Mouse (Mus musculus) liver, embryonic 15.5 days (tissue): ENCODE data around the gene Col4a6. TPM values are rescaled to one million over a fixed set of nuclear protein-coding genes. Genes with fewer than 3 reads are reported as not detected.
A peak's percentile ranks its signal among the peaks of the same experiment; 100 is the strongest.

Experiments used
- ATAC-seq: fragments of 200-750 bp; cut with Nextera tagmentation; 2 replicates; pipeline ENCODE4 v1.8.0; 2017; ENCODE audit warnings: moderate number of reproducible peaks, mild to moderate bottlenecking, moderate library complexity; ENCODE audit not compliant: insufficient read depth
- H3K27ac ChIP-seq: fragments of 300-500 bp; sonication (generic); replicated peaks from 2 replicates; pipeline ENCODE4 v1.5.1; 2015; ENCODE audit warnings: mild to moderate bottlenecking, inconsistent platforms
- H3K27me3 ChIP-seq: fragments of 300-500 bp; sonication (generic); 2 replicates; pipeline ENCODE4 v1.6.1; 2015; ENCODE audit warnings: mild to moderate bottlenecking, inconsistent platforms
- H3K36me3 ChIP-seq: fragments of 300-500 bp; sonication (generic); replicated peaks from 2 replicates; pipeline ENCODE4 v1.6.1; 2015; ENCODE audit warnings: moderate library complexity, mild to moderate bottlenecking, inconsistent platforms
- H3K4me1 ChIP-seq: fragments of 300-500 bp; sonication (generic); replicated peaks from 2 replicates; pipeline ENCODE4 v1.6.1; 2015; ENCODE audit warnings: inconsistent platforms
- H3K4me2 ChIP-seq: fragments of 300-500 bp; sonication (generic); 2 replicates; pipeline ENCODE4 v1.6.1; 2015; ENCODE audit warnings: moderate library complexity, mild to moderate bottlenecking, inconsistent platforms
- H3K4me3 ChIP-seq: fragments of 300-500 bp; sonication (generic); replicated peaks from 2 replicates; pipeline ENCODE4 v1.5.1; 2015; ENCODE audit warnings: mild to moderate bottlenecking, inconsistent platforms
- H3K9ac ChIP-seq: fragments of 300-500 bp; sonication (generic); 2 replicates; pipeline ENCODE4 v1.6.1; 2015; ENCODE audit warnings: moderate library complexity, mild to moderate bottlenecking, inconsistent platforms
- H3K9me3 ChIP-seq: fragments of 300-500 bp; sonication (generic); replicated peaks from 2 replicates; pipeline ENCODE4 v1.6.1; 2016; ENCODE audit warnings: inconsistent platforms
- WGBS: fragments of 180-500 bp; shearing (Covaris S2); methylation state at CpG from one replicate; pipeline ENCODE4 v1.1.7; 2015; ENCODE audit warnings: mixed read lengths; ENCODE audit not compliant: insufficient replicate concordance; 5-methylcytosine and 5-hydroxymethylcytosine counted together
- polyA plus RNA-seq: library from polyadenylated mRNA; unstranded; fragments of >200 nt; fragmentation: Nextera tagmentation; extraction: Ambion mirVana; gene quantifications from 2 replicates; pipeline ENCODE4 v1.2.1, GENCODE M21; 2015

The Col4a6 gene
- polyA plus RNA-seq = 0.10 TPM in 2 replicates

GRCm38 (mm10) chrX:141473470-141474302 lies at the start of gene Col4a6:
TSS of gene Col4a6 (minus strand) at chrX:141474076.
- Histone ChIP-seq H3K9me3 (no peaks in the 10 kb centered on the region), H3K9ac (no peak within 1 kb of the TSS), H3K4me2 (peak within 1 kb of the TSS; percentile 53), H3K4me1 (no peaks in the 10 kb centered on the region), H3K4me3 (no peak within 1 kb of the TSS), H3K36me3 (no peaks in the 10 kb centered on the region), H3K27me3 (peaks cover 11% of the 10 kb centered on the region; the same call in 1 of the 2 replicates), H3K27ac (no peak within 1 kb of the TSS)
- ATAC-seq = no peak
- WGBS = 10% methylated on average over 16 of the region's 16 CpGs

- Histone ChIP-seq H3K4me1 (no peaks in the 10 kb centered on the region), H3K9ac (no peak overlapping the region), H3K27ac (no peak overlapping the region), H3K9me3 (no peaks in the 10 kb centered on the region), H3K36me3 (no peaks in the 10 kb centered on the region), H3K4me3 (no peak overlapping the region), H3K27me3 (no peaks in the 10 kb centered on the region), H3K4me2 (no peak overlapping the region)
- 64% methylated on average over 1 of the region's 1 CpGs for WGBS
- no peak for ATAC-seq
Measured at GRCm38 (mm10) chrX:141503125-141503524, 29.2 kb upstream of the Col4a6 start.

GRCm38 (mm10) chrX:141494545-141494944 lies 20.7 kb upstream of the Col4a6 start:
- Histone ChIP-seq H3K4me1 (no peaks in the 10 kb centered on the region), H3K9me3 (no peaks in the 10 kb centered on the region), H3K36me3 (no peaks in the 10 kb centered on the region), H3K27ac (no peak overlapping the region), H3K4me2 (no peak overlapping the region), H3K27me3 (no peaks in the 10 kb centered on the region), H3K4me3 (no peak overlapping the region), H3K9ac (no peak overlapping the region)
- 54% methylated on average over 4 of the region's 4 CpGs for WGBS
- no peak for ATAC-seq

GRCm38 (mm10) chrX:141475566-141476327 lies 1.9 kb upstream of the Col4a6 start:
- no peaks in the 10 kb centered on the region for H3K36me3 ChIP-seq
- peak overlapping the region; percentile 53 for H3K4me2 ChIP-seq
- ATAC-seq = no peak
- H3K27ac ChIP-seq = no peak overlapping the region
- no peaks in the 10 kb centered on the region for H3K4me1 ChIP-seq
- peaks cover 11% of the 10 kb centered on the region; the same call in 1 of the 2 replicates for H3K27me3 ChIP-seq
- peak overlapping the region; percentile 35 for H3K4me3 ChIP-seq
- 18% methylated on average over 14 of the region's 14 CpGs for WGBS
- no peak overlapping the region for H3K9ac ChIP-seq
- no peaks in the 10 kb centered on the region for H3K9me3 ChIP-seq

GRCm38 (mm10) chrX:141475110-141475509 lies 1.2 kb upstream of the Col4a6 start, which contains the start of gene Col4a5:
TSS of gene Col4a5 (plus strand) at chrX:141475385.
- Histone ChIP-seq H3K4me1 (no peaks in the 10 kb centered on the region), H3K27me3 (peaks cover 11% of the 10 kb centered on the region; the same call in 1 of the 2 replicates), H3K4me3 (peak within 1 kb of the TSS; percentile 35), H3K36me3 (no peaks in the 10 kb centered on the region), H3K9me3 (no peaks in the 10 kb centered on the region), H3K4me2 (peak within 1 kb of the TSS; percentile 53), H3K9ac (no peak within 1 kb of the TSS), H3K27ac (no peak within 1 kb of the TSS)
- WGBS = 14% methylated on average over 11 of the region's 13 CpGs
- no peak; the same call in 1 of the 2 replicates for ATAC-seq

- 50% methylated on average over 1 of the region's 1 CpGs for WGBS
- no peak overlapping the region for H3K4me3 ChIP-seq
- no peak overlapping the region for H3K27ac ChIP-seq
- no peaks in the 10 kb centered on the region for H3K4me1 ChIP-seq
- no peak overlapping the region for H3K4me2 ChIP-seq
- no peak for ATAC-seq
- H3K27me3 ChIP-seq = no peaks in the 10 kb centered on the region
- H3K36me3 ChIP-seq = no peaks in the 10 kb centered on the region
- no peak overlapping the region for H3K9ac ChIP-seq
- no peaks in the 10 kb centered on the region for H3K9me3 ChIP-seq
Measured at GRCm38 (mm10) chrX:141447936-141448335, 25.9 kb downstream of the Col4a6 start.

GRCm38 (mm10) chrX:141439423-141439822 lies 34.5 kb downstream of the Col4a6 start:
- Histone ChIP-seq H3K9ac (no peak overlapping the region), H3K27ac (no peak overlapping the region), H3K9me3 (no peaks in the 10 kb centered on the region), H3K36me3 (no peaks in the 10 kb centered on the region), H3K4me1 (no peaks in the 10 kb centered on the region), H3K4me2 (no peak overlapping the region), H3K27me3 (no peaks in the 10 kb centered on the region), H3K4me3 (no peak overlapping the region)
- WGBS = 41% methylated on average over 2 of the region's 2 CpGs
- no peak for ATAC-seq

GRCm38 (mm10) chrX:141436780-141437179 lies 37.1 kb downstream of the Col4a6 start:
- Histone ChIP-seq H3K9me3 (no peaks in the 10 kb centered on the region), H3K4me1 (no peaks in the 10 kb centered on the region), H3K36me3 (no peaks in the 10 kb centered on the region), H3K27ac (no peak overlapping the region), H3K9ac (no peak overlapping the region), H3K4me3 (no peak overlapping the region), H3K27me3 (no peaks in the 10 kb centered on the region), H3K4me2 (no peak overlapping the region)
- WGBS = 68% methylated on average over 6 of the region's 6 CpGs
- no peak for ATAC-seq

GRCm38 (mm10) chrX:141415318-141415717 lies 58.6 kb downstream of the Col4a6 start:
- no peaks in the 10 kb centered on the region for H3K27me3 ChIP-seq
- H3K36me3 ChIP-seq = no peaks in the 10 kb centered on the region
- no peak overlapping the region for H3K4me3 ChIP-seq
- 49% methylated on average over 2 of the region's 2 CpGs for WGBS
- H3K4me2 ChIP-seq = no peak overlapping the region
- no peak overlapping the region for H3K9ac ChIP-seq
- no peaks in the 10 kb centered on the region for H3K9me3 ChIP-seq
- no peak overlapping the region for H3K27ac ChIP-seq
- ATAC-seq = no peak
- H3K4me1 ChIP-seq = no peaks in the 10 kb centered on the region

- Histone ChIP-seq H3K36me3 (no peaks in the 10 kb centered on the region), H3K27ac (no peak overlapping the region), H3K4me1 (no peaks in the 10 kb centered on the region), H3K4me3 (no peak overlapping the region), H3K27me3 (no peaks in the 10 kb centered on the region), H3K9ac (no peak overlapping the region), H3K4me2 (no peak overlapping the region), H3K9me3 (no peaks in the 10 kb centered on the region)
- no peak for ATAC-seq
- WGBS = 45% methylated on average over 3 of the region's 3 CpGs
Measured at GRCm38 (mm10) chrX:141396243-141396642, 77.6 kb downstream of the Col4a6 start.

GRCm38 (mm10) chrX:141385399-141386105 lies 88.3 kb downstream of the Col4a6 start:
- H3K27me3 ChIP-seq = no peaks in the 10 kb centered on the region
- H3K27ac ChIP-seq = no peak overlapping the region
- H3K36me3 ChIP-seq = no peaks in the 10 kb centered on the region
- H3K4me2 ChIP-seq = no peak overlapping the region
- WGBS = 57% methylated on average over 3 of the region's 3 CpGs
- no peak for ATAC-seq
- no peaks in the 10 kb centered on the region for H3K4me1 ChIP-seq
- H3K4me3 ChIP-seq = no peak overlapping the region
- no peaks in the 10 kb centered on the region for H3K9me3 ChIP-seq
- no peak overlapping the region for H3K9ac ChIP-seq
